Mouse (Mus musculus) heart, adult 2 months (tissue): Measurements from ENCODE around the gene Paqr6. TPM values are rescaled to one million over a fixed set of nuclear protein-coding genes. Genes with fewer than 3 reads are reported as not detected.

ENCODE experiments used
- DNase-seq, 2 experiments: peaks; one replicate each; pipeline ENCODE4 v3.0.0; 2021
- H3K27ac ChIP-seq: fragments of 200-600 bp; 2 replicates; pipeline ENCODE4 v1.8.1; 2022
- H3K27me3 ChIP-seq: fragments of 200-500 bp; 2 replicates; pipeline ENCODE4 v1.6.1; 2012; ENCODE audit warnings: mild to moderate bottlenecking, low read length, inconsistent platforms, mixed read lengths; ENCODE audit not compliant: control insufficient read depth, insufficient read depth
- H3K36me3 ChIP-seq: fragments of 200-500 bp; 2 replicates; pipeline ENCODE4 v1.6.1; 2012; ENCODE audit warnings: low read length, inconsistent platforms; ENCODE audit not compliant: control insufficient read depth, insufficient read depth
- H3K4me1 ChIP-seq: fragments of 200-500 bp; 2 replicates; pipeline ENCODE4 v1.6.1; 2011; ENCODE audit warnings: low read length; ENCODE audit not compliant: control insufficient read depth, insufficient read depth
- H3K4me3 ChIP-seq: fragments of 200-600 bp; 2 replicates; pipeline ENCODE4 v1.8.1; 2022
- H3K79me2 ChIP-seq: fragments of 200-500 bp; replicated peaks from 2 replicates; pipeline ENCODE4 v1.6.1; 2012; ENCODE audit warnings: mild to moderate bottlenecking, inconsistent platforms, low read length, moderate library complexity, mixed read lengths; ENCODE audit not compliant: control insufficient read depth, insufficient read depth
- H3K9ac ChIP-seq: fragments of 200-500 bp; 2 replicates; pipeline ENCODE4 v1.6.1; 2012; ENCODE audit warnings: low read depth, mild to moderate bottlenecking, control low read depth, inconsistent platforms, low read length, mixed read lengths
- CTCF ChIP-seq: fragments of 200-600 bp; IDR thresholded peaks from 2 replicates; pipeline ENCODE4 v1.8.1; 2022; ENCODE audit warnings: antibody characterized with exemption, mild to moderate bottlenecking, moderate library complexity
- EP300 ChIP-seq: fragments of 200-500 bp; IDR thresholded peaks from 2 replicates; pipeline ENCODE4 v1.6.1; 2011; ENCODE audit warnings: low read depth, low read length, control low read depth; ENCODE audit not compliant: insufficient read depth
- POLR2A ChIP-seq: fragments of 200-500 bp; IDR thresholded peaks from 2 replicates; pipeline ENCODE4 v1.6.1; 2011; ENCODE audit warnings: mild to moderate bottlenecking, low read depth, low read length, control low read depth; ENCODE audit not compliant: insufficient read depth
- WGBS: fragments of 180-500 bp; shearing (Covaris S2); methylation state at CpG from one replicate; pipeline ENCODE4 v1.1.7; 2018; 5-methylcytosine and 5-hydroxymethylcytosine counted together
- intact Hi-C: fragments of 180-260 bp; cut with DNase I; formaldehyde crosslinking; loops from one replicate; pipeline ENCODE4 v1.15.1; 2025
- long read RNA-seq: library from polyadenylated mRNA; stranded (forward); transcript quantifications from one replicate; pipeline ENCODE4 v2.0.0, GENCODE M21; 2021
- polyA plus RNA-seq: library from polyadenylated mRNA; depleted of rRNA; stranded (reverse); fragments of >200 nt; gene quantifications from 2 replicates; pipeline ENCODE4 v1.2.3, GENCODE M21; 2012; rRNA removed
- total RNA-seq, 2 experiments: library from RNA; stranded (reverse); gene quantifications; 2 replicates each; pipeline ENCODE4 v1.2.3; 2021

Paqr6 gene
- total RNA-seq = under 1 TPM; 0.44 to 0.57 TPM
- 5.0 and 7.5 TPM in 2 replicates for polyA plus RNA-seq
- long read RNA-seq, partial matches to known transcripts = 1 of 1 reads
- long read RNA-seq, other reads (novel, unspliced or antisense) = 0 of 1 reads

DNA sequence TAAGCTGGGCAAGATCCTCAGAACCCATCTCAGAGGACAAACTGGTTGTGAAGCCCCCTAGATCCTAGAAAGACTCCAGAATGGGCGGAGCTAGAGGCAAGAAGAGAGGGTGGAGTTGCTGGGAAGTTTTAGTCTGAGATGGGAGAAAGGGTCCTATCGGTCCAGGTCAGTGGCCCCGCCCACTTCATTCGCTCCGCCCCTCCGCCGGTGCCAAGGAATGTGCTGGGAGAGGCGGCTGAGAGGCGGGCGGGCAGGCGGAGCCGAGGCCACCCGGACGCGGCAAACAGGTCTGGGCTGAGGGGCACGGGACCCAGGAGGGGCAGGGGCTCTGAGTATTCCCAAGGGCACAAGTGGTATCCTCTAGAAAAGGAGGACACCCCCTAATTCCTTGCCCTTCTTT lies at the start of gene Paqr6:
Gene Paqr6, plus strand, starts transcription at position 248 of the 400 bp plus-strand sequence.
- H3K4me3 ChIP-seq = no peak within 1 kb of the TSS; the same call in 1 of the 2 replicates
- H3K27me3 ChIP-seq = no peaks in the 10 kb centered on the region
- 8% methylated on average over 16 of the region's 16 CpGs for WGBS
- no peak for TF ChIP-seq POLR2A
- no peak for TF ChIP-seq EP300
- no peaks in the 10 kb centered on the region for H3K79me2 ChIP-seq
- no peak within 1 kb of the TSS for H3K27ac ChIP-seq
- H3K9ac ChIP-seq = no peak within 1 kb of the TSS
- DNase-seq = peak; percentile 67 to 75
- no peaks in the 10 kb centered on the region for H3K36me3 ChIP-seq
- intact Hi-C loops = no loop called here
- H3K4me1 ChIP-seq = peaks cover 2% of the 10 kb centered on the region; the same call in 1 of the 2 replicates

DNA sequence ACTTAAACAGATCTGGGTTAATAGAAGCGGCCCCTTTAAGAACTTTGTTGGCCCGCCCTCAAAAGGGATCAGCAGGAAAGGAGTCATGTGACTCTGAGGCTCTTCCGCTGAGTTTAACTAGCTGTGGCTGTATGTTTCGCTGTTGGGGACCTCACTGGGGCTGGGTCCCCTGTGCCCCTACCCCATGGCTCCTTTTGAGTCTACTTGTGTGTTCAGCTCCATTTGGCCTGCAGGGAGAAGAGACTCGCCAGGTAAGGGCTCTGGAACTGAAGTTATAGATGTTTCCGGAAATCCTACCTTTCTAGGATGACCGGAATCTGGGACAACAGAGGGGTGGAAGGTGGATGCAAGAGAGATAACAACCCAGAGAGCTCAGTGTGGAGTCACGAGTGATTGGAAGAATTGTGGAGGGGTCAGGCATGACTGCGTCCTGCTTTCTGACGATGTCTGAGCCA lies 39.4 kb upstream of the Paqr6 start, which contains the start of gene Glmp:
Gene Glmp, plus strand, starts transcription at position 73 of the 455 bp plus-strand sequence.
- TF ChIP-seq CTCF = no peak
- peak; percentile 90 for TF ChIP-seq POLR2A
- no peak for TF ChIP-seq EP300
- H3K27ac ChIP-seq = peak within 1 kb of the TSS; percentile 86
- H3K79me2 ChIP-seq = no peaks in the 10 kb centered on the region
- 0% methylated on average over 10 of the region's 10 CpGs for WGBS
- no peaks in the 10 kb centered on the region for H3K36me3 ChIP-seq
- H3K4me3 ChIP-seq = peak within 1 kb of the TSS; percentile 93
- H3K27me3 ChIP-seq = no peaks in the 10 kb centered on the region
- H3K4me1 ChIP-seq = peaks cover 3% of the 10 kb centered on the region
- DNase-seq = peak; percentile 73 to 75
- intact Hi-C loops = no loop called here
- peak within 1 kb of the TSS; percentile 92 for H3K9ac ChIP-seq

DNA sequence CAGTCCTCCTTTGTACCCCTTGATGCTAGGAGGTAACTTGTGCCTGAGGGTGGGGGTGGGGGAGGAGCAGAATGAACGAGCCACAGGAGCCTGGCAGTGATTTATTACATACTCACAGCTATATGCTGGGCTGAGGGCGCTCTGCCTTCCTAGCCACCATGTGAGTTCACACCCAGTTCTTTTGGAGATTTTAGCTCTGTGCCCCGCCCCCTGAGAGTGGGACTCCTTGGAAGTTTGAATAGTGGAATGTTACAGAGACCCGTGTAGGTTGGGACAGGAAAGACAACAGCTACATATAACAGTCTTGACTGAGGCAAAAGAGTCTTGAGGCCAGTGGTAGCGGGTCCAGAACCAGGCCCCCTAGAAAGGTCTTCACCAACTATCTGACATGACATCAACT lies 35.4 kb upstream of the Paqr6 start:
- TF ChIP-seq EP300 (no peak), CTCF (no peak), POLR2A (no peak)
- DNase-seq = no peak
- WGBS = 81% methylated on average over 5 of the region's 5 CpGs

GRCm38 (mm10) chr3:88331282-88331681 lies 33.1 kb upstream of the Paqr6 start:
- 31% methylated on average over 2 of the region's 2 CpGs for WGBS
- no peaks in the 10 kb centered on the region for H3K27me3 ChIP-seq
- intact Hi-C loops = no loop called here
- TF ChIP-seq EP300 = no peak
- TF ChIP-seq CTCF = peak; percentile 83
- no peak for TF ChIP-seq POLR2A
- no peak overlapping the region for H3K4me3 ChIP-seq
- no peaks in the 10 kb centered on the region for H3K4me1 ChIP-seq
- no peaks in the 10 kb centered on the region for H3K79me2 ChIP-seq
- H3K27ac ChIP-seq = no peak overlapping the region
- no peak overlapping the region for H3K9ac ChIP-seq
- H3K36me3 ChIP-seq = no peaks in the 10 kb centered on the region
- no peak for DNase-seq

More for the DNA sequence above, 35.4 kb upstream of the Paqr6 start:
- Histone ChIP-seq H3K36me3 (no peaks in the 10 kb centered on the region), H3K9ac (no peak overlapping the region), H3K27ac (no peak overlapping the region), H3K79me2 (no peaks in the 10 kb centered on the region), H3K27me3 (no peaks in the 10 kb centered on the region), H3K4me1 (peaks cover 3% of the 10 kb centered on the region), H3K4me3 (no peak overlapping the region)
- intact Hi-C loops = no loop called here

DNA sequence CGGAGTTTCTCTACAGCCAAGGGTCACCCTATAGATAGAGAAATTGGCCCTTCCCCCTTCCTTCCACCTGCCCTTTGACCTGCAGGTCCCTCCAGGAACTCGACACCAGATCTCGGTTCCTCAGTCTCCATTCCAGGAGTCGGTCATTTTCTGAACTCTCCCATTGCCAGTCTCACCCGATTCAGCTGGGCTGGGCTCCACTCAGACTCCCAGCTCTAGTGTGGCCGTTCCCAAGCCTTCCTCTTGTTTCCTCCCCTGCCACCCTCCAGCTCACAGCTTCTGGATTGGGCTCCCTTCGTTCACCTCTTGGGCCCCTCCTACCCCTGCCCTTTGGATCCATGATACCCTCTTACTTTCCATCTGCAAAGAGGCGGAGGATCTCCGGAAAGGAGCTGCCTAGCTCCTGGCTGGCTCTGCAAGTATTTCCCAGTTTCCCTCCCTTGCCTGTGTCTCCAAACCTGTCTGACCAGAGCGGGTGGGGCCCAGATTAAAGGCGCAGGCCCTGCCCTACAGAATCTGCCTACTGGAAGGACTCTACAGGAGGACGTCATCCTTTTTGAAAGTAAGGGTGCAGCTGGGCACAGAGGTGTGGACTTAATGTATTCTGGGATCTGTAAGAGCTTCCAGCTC lies 30.2 kb upstream of the Paqr6 start:
- no peak overlapping the region for H3K9ac ChIP-seq
- H3K4me3 ChIP-seq = no peak overlapping the region
- DNase-seq = no peak
- no peaks in the 10 kb centered on the region for H3K79me2 ChIP-seq
- WGBS = 63% methylated on average over 12 of the region's 12 CpGs
- intact Hi-C loops = no loop called here
- no peaks in the 10 kb centered on the region for H3K27me3 ChIP-seq
- H3K27ac ChIP-seq = no peak overlapping the region
- TF ChIP-seq POLR2A = no peak
- no peak for TF ChIP-seq CTCF
- TF ChIP-seq EP300 = no peak
- no peaks in the 10 kb centered on the region for H3K36me3 ChIP-seq
- H3K4me1 ChIP-seq = peaks cover 5% of the 10 kb centered on the region

- intact Hi-C loops = loop anchor here (5.0 kb wide), 1 partner anchor 38 kb away; the partner anchor contains the start of genes Cct3 and Tsacc
- H3K36me3 ChIP-seq = no peaks in the 10 kb centered on the region
- DNase-seq = no peak
- H3K9ac ChIP-seq = no peak overlapping the region
- H3K27ac ChIP-seq = peak overlapping the region; percentile 99
- peaks cover 6% of the 10 kb centered on the region for H3K4me1 ChIP-seq
- H3K4me3 ChIP-seq = peak overlapping the region; percentile 85
- H3K79me2 ChIP-seq = no peaks in the 10 kb centered on the region; the same call in 1 of the 2 replicates
- TF ChIP-seq POLR2A (no peak), CTCF (no peak), EP300 (no peak)
- WGBS = 31% methylated on average over 3 of the region's 3 CpGs
- H3K27me3 ChIP-seq = no peaks in the 10 kb centered on the region
These were observed 29.4 kb upstream of the Paqr6 start for GRCm38 (mm10) chr3:88334902-88335435.
